Mouse (Mus musculus) c-Kit-positive CD71-positive TER-119-positive erythroid progenitor cells, embryonic 14.5 days (primary cell): Measurements from ENCODE around the gene Rnf157.
"Not testable (repeated sequence)": the region's sequence is repeated elsewhere in the genome, so short reads cannot be mapped to it uniquely, and the experiment has no call there.

Experiments used
- DNase-seq: peaks from one replicate; pipeline ENCODE4 v3.0.0-alpha.2; 2013; ENCODE audit warnings: low spot score

Gene Rnf157

DNA sequence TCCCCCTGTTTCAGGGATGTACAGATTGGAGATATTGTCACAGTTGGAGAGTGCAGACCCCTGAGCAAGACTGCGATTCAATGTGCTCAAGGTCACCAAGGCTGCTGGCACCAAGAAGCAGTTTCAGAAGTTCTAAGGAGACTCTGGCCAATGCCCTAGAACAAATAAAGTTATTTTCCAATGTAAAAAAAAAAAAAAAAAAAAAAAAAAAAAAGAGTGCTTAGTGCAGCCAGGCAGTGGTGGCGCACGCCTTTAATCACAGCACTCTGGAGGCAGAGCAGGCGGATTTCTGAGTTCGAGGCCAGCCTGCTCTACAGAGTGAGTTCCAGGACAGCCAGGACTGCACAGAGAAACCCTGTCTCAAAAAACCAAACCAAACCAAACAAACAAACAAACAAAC lies 29.8 kb downstream of the Rnf157 start:
- DNase-seq: not testable (repeated sequence)

DNA sequence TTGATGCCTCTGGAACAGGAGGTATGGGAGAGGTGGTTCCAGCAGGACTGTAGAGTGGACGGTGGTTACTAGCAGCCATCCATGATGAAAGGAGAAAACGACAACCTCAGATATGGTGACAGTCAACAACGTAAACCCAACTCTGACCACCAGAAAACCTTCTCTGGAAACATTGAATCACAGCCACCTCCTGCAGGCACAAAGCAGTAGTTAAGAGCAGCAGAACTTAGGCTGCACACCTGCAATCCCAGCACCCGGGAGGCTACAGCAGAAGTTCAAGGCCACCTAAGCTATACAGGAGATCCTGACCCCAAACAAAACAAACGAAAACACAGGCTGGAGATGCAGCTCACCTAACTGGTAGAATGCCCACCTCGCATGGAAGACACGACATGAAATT lies 32.1 kb downstream of the Rnf157 start:
- DNase-seq: no peak

DNA sequence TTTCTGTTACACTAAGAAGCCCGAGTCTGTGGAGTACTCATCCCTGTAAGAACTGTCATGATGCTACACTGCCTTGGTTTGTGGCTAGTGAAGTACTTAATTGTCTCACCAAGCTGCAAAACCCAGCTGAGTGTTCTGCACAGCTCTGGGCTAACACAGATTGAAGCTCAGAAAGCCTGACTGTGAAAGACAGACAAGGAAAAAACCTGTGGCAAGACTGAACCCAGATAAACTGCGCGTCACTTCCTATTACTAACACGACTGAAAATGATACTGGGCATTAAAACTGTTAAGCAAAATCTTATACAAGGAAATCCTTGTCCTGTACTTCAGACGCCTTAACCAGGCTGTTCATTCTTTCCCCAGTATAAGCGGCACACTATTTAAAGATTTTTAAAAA lies 33.3 kb downstream of the Rnf157 start:
- DNase-seq: no peak

DNA sequence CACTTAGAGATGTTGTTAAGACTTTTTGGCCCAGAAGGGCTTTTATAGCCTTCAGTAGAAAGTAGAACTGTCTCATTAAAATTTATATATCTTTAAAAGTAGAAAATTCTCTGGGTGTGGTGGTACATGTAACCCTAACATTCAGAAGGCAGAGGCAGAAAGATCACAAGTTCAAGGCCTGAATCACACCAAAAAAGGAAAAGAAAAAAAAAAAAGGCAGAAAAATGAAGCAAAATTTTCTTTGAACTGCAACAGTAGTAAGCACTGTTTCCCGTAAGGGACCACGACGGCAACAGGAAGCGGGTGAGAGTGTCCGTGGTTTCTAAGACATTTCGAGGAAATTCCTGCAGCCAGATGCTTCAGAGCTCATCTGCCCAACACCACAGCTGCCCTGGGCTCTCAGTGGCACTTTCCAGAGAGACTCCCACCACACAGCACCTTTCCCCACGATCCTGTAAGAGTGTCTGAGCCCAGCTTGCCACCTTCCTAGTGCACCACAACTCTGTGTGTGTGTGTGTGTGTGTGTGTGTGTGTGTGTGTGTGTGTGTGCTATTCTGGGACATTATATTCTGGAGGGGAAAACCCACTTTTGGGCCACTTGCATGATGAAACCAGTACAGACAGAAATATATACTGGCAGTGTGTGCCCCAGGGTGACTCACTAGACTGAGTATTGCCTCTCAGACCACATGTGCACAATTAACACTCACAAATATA lies 35.7 kb downstream of the Rnf157 start:
- no peak for DNase-seq

DNA sequence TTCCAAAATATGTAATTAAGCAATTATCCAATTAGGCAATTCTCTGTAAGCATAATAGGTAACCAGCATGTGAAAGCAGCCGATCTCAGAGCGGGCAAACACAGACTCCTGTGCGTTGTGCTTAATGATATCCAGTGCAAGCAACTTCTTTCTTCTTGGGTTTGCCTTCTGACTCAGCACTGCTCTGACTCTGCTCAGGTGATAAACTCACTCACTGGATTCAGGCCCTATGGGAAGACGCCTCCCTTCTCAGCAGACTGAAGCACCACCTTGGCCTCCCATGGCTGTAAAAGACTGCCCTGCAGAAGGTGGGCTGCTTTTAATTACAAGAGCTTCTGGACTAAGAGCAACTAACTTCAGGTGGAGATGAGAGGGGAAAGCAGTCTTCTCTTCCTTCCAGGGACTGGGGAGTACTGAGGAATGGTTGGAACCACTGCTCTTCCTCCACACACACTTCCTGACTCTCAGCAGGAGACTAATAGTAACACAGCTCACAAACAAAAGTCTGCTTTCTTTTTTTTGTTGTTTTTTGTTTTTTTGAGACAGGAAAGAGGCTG lies 40.9 kb downstream of the Rnf157 start:
- no peak for DNase-seq

DNA sequence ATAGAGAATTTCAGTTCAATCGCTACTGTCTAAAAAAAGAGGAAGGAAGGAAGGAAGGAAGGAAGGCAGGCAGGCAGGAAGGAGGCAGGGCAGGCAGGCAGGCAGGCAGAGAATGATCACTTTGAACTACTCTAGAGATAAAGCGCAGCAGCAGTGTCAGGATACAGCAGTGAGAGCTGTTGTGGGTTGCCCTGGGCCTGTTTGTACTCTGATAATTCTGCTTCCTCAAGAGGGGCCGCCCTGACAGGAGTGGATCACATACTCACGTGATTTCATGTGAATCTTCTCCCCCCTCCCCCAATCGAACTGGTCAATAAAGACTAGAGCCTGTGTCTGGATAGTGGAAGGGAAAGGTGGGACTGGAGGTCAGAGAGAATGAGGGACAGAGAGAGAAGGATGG lies 43.2 kb downstream of the Rnf157 start:
- peak; percentile 14 for DNase-seq

DNA sequence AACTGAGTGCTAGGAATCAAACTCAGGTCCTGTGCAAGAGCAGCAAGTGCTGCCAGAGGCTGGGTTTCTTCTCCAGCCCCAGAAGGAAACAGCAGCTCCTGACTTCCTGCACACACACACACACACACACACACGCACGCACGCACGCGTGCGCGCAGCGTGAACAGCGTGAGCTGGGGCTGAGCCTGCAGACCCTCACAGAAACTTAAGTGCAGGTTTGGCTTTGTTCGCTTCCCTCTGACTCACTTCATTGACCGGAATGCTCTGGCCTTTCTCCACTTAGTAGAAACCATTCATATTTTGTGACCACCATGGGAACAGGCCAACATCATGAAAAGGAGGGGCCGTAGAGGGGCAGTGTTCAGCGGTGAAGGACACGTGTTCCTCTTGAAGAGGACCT lies 43.8 kb downstream of the Rnf157 start:
- no peak for DNase-seq

DNA sequence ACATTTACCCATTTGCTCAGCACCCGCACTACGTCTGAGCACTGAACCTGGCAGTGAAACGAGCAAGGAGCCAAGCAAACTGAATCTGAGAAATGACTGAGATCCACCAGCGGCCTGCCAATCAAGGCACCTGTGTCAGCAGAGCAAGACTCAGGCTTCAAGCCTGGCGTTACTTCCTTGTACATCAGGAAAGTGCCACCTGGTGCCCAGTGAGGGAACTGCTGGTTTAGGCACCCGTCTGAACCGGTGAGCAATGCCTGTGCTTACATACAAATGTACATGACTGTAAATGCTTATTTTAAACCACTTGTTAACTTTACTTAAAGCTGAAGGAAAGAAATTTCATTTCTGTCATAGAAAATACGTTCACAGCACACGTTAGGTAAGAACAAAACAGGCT lies 44.7 kb downstream of the Rnf157 start:
- DNase-seq: peak; percentile 67

DNA sequence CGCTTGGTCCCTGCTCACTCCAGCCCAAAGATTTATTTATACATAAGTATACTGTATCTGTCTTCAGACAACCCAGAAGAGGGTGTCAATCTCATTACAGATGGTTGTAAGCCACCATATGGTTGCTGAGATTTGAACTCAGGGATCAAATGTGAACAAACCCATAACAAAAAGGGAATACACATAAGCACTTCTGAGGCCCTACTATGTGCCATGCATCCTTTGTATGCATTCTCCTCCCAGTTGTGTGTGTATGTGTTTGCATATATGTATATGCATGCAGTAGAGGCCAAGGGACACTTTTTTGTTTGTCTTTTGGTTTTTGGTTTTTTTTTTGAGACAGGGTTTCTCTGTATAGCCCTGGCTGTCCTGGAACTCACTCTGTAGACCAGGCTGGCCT lies 46.2 kb downstream of the Rnf157 start:
- DNase-seq: no peak

DNA sequence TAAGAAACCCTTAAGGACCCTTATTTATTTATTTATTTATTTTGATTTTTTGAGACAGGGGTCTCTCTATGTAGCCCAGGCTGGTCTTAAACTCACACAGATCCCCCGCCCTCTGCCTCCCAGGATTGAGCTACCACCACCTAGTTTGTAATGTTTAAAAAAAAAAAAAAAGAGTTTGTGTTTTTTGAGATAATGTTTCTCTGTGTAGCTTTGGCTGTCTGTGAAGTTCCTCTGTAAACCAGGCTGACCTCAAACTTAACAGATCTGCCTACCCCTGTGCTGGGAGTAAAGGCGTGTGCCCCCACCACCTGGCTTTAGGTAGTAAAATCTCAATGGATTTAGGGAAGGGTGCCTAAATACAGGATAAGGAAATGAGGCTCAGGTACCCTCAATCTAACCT lies 46.7 kb downstream of the Rnf157 start:
- no peak for DNase-seq

DNA sequence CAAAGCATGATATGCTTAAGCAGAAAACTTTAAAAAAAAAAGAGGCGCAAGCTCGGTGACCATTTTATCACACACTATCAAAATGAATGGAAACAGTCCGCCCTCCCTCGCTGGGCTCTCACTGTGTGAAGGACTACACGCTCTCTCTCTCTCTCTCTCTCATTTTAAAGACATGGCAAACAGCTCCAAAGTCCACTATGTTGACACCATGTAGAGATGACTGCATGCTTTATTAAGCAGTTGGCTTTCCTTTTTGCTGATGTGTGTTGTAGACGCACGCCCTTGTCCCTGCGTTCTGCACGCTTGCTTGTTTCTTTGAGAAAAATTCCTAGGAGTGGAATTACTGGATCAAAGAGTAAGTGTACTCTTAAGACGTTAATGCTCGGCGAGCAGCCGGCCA lies 47.4 kb downstream of the Rnf157 start:
- no peak for DNase-seq

DNA sequence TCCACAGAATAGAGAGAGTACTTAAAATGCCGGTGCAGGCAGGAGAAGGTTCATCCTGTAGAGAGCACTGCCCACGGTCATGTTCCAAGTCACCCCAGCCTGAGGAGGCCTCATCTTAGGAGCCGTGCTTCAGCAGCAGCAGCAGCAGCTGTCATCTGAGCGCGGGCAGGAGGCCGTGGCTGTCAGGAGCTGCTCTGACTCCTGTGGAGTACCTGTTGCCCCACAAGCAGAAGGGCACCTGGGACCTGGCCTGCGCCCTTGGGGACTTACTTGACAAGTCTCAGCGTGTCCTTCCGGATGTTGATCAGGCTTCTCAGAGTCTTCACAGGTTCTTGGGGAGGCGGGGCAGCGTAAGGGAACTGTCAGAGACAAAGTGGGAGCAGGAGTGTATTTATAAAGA lies 50.8 kb downstream of the Rnf157 start:
- DNase-seq: no peak

DNA sequence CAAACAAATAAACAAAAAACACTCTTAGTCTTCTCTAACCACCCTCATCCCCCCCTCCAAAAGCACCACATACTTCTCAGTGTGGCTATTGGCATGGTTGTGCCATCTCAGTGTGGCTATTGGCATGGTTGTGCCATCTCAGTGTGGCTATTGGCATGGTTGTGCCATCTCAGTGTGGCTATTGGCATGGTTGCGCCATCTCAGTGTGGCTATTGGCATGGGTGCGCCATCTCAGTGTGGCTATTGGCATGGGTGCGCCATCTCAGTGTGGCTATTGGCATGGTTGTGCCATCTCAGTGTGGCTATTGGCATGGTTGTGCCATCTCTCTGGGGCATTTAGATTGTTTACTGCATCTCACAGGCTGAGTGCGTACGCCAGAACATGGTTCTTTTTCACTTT lies 51.9 kb downstream of the Rnf157 start:
- DNase-seq: not testable (repeated sequence)

DNA sequence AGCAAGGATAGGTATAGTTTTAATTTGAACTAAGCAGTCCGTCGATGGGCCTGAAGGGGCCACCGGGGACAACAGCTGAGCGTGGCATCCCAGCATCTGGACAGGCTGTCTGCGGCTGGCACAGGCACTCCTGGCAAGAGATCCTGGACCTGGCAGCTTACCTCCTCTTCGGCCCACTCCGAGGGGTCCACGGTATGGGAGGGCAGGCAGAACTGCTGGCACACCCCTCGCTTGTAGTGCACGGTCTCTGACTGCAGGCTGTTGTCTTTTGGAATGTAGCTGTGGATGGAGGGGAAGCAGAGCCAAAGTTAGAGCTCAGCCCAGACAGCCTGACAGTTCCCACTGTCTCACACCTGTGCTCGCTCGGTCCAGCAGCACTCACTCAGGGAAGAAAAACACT lies 53.2 kb downstream of the Rnf157 start:
- no peak for DNase-seq

DNA sequence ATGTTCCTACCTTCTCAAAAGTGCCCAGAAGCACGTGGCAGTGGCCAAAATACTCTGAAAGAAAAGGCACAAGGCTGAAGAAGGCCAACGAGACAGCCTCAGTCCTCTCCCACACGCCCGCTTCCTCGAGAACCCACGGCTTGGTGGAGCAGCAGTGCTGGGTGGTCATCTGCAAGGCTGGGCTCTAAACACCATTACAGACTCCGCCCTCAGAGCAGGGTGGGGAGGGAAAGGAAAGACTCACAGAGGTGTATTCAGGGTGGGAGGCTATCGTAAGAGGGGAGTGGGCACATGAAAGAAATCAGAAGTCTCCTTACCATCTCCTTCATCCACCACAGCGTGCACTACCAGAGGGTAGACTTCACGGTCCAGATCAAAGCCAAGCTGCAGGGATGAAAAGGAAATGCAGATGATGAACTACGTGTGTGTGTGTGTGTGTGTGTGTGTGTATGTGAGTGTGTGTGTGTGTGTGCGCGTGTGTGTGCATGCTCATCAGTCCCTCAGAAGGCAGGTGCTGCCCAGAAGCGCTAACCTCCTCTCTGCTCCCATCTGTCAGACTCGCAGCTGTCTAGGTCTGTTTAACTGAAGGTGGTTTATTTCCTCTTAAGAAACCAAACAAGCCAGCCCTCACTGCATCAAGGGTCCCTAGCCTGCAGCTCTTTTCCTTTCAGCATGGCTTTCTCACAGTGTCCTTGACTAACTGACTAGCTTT lies 53.8 kb downstream of the Rnf157 start:
- no peak for DNase-seq

DNA sequence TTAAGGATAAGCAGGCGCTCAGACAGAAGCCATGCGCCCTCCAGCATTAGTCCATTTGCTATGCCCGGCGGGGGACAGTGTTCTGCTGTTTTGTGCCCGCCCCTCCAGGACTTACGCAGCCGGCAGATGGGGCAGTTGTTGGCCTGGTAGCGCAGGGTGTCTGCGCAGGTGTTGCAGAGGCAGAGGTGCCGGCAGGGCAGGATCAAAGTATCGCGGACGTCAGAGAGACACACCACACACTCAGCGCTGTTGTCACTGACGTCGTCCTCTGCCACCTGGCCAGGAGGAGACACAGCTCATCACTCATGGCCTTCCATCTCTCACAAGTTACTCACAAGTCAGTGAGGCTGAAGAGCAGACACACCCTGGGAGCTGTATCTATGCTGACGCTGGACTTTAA lies 58.3 kb downstream of the Rnf157 start:
- DNase-seq: no peak

DNA sequence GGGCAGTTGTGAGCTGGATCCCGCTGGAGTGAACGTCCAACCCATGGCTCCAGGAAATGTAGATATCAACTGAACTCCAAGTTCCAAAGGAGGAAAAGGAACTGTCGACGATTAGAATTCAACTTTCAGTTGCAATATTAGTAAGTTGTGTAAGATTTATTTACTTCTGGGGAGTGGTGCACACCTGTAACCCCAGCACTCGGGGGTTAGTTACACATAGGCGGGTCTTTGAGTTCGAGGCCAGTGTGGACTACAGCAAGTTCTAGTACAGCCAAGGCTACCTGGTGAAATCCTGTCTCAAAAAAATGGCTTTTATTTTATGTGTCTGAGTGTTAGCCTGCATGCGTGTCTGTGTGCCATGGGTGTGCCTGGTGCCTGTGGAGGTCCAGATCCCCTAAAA lies 59.3 kb downstream of the Rnf157 start:
- no peak for DNase-seq

DNA sequence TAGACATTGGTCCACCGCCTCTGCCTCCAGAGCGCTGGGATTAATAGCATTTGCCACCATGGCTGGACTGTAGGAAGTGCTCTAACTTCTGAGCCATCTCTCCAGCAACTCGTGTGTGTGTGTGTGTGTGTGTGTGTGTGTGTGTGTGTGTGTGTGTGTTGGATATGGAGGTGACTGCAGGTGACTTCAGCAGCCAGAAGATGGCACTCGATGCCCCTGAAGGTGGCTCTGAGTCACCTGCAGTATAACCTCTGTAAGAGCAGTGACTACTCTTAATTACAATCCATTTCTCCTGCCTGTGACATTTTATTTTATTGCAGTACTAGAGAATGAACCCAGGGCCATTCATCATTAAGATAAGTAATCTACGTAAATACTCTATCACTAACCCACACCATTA lies 61.5 kb downstream of the Rnf157 start:
- no peak for DNase-seq

DNA sequence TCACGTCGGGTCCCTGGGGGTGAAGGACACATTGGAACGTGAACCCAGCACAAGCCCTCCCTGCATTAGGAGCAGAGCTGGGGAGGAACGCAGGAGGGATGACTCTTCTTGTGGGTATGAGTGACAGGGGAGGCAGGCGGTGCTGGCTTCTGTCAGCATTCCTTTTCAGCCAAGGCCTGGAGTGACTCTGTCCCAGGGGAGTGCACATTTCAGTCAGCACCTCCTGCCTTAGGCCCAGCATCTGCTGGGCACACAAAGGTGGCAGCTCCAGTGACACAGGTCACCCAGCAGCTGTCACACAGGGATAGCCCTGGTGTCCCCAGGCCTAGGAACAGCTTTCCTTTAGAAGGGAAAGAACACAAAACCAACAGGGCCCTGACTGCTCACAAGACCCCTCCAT lies 64.9 kb downstream of the Rnf157 start:
- DNase-seq: no peak

DNA sequence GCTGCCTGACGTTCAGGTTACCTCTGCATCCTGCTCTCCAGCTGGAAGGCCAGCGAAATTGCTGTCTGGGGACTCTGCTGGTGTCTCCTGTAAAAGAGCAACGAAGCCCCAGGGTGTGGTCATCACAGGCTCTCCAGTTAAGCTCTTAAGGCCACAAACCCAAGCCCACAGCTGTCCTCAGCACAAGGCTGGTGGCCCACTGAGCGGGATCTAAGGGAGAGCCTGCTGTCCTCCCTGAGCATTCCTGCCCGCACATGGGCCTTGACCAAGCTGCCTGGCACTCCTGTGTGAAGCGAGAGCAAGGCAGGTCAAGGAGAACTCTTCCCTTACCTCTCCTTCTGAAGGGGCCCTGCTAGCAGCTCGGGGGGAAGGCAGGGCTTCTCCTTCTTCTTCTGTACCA lies 65.8 kb downstream of the Rnf157 start:
- DNase-seq: no peak

DNA sequence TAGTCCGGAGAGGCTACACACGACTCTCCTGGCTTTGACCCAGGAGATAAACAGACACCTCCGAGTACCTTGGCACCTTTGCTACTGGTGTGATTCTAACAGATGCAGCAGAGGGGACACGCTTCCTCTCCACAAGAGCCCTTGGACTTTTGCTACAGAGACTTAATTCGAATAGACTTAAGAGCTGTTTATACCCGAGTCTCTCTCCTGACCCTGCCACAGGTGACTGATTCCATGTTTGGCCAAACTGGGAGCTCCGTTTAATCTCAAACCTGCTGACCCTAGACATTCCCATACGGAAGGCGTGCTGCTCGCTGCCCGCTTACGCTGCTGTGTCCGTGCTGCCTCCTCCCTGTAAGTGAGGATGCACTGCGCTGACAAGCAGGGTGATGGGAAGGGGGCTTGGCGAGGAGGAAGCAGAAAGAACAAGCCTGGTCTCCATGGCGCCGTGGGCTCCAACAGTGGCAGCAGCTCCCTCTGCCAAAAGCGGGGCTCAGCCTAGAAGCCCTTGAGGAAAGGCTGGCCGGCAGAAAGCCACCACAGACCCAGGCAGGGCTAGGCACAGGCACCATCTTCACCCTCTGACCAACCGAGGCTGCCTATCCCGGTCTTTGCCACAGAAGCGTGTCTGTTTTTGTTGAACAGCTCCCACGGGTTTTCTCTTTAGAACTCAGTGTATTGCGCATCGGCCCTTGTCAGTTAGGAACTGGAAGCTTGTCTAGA lies 70.6 kb downstream of the Rnf157 start:
- no peak for DNase-seq

DNA sequence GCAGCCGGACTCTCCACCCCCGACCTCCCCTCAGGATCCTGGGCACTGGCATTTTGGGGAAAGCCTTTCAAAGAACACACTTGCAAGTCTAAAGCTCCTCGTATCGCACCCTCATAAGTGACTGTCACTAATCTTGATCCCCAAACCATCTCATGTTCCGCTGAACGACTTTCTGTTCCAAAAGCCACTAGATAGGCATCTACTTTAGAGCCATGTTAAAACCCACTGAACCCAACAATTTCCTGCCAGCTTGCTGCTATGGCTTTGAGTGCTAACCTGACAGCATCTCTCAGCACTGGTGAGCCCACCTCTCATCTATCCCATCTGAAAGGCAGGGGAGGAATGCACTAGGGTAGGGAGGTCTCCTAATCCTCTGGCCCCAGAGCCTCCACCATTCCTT lies 75.3 kb downstream of the Rnf157 start:
- no peak for DNase-seq

DNA sequence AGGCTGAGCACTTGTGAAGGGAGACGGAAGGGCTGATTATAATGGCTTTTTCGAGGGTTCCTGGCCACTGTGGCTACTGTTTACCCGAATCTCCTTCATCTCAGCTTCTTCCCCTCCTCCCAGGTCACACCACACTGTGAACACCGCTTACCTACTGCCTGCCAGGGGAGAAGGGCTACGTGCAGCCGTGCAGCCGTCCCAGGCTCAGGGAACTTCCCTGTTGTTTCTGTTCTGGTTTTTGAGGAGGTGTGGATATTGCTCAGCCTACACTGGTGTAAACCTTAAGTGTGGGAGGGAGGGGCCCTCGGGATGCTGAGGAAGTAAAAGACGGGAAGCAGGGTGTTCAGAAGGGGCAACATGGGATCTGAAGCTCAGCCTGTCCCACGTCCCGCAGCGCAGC lies 75.8 kb downstream of the Rnf157 start:
- DNase-seq: no peak
